Mouse (Mus musculus): ENCODE measurements around the gene Snx9.

- TF ChIP-seq CTCF (IDR thresholded peaks at IDR 0.05; ENCODE audit: extremely low read depth, insufficient read depth, low read length) = no peak
- no peak for TF ChIP-seq POLR2A (IDR thresholded peaks at IDR 0.05; ENCODE audit: extremely low read depth, insufficient read depth, low read length)
These were observed 118.0 kb downstream of the Snx9 start for GRCm38 (mm10) chr17:5959096-5959495.
